Mouse (Mus musculus): ENCODE results near the gene Plet1.
A peak's percentile ranks its signal among the peaks of the same experiment; 100 is the strongest.

Gene Plet1

GRCm38 (mm10) chr9:50496151-50496505, 1.8 kb downstream of the Plet1 start:
- DNase-seq = no peak

GRCm38 (mm10) chr9:50496546-50496945, 2.2 kb downstream of the Plet1 start:
- DNase-seq = no peak

- DNase-seq = no peak
Measured at GRCm38 (mm10) chr9:50497076-50497475, 2.8 kb downstream of the Plet1 start.

GRCm38 (mm10) chr9:50497536-50497935, 3.2 kb downstream of the Plet1 start:
- DNase-seq = no peak

GRCm38 (mm10) chr9:50498815-50499214, 4.5 kb downstream of the Plet1 start:
- DNase-seq = no peak

- no peak for DNase-seq
Measured at GRCm38 (mm10) chr9:50499781-50500180, 5.5 kb downstream of the Plet1 start.

- DNase-seq = no peak
Measured at GRCm38 (mm10) chr9:50500467-50500973, 6.2 kb downstream of the Plet1 start.

GRCm38 (mm10) chr9:50500974-50501501, 6.7 kb downstream of the Plet1 start:
- DNase-seq = no peak

- DNase-seq = no peak
Measured at GRCm38 (mm10) chr9:50502949-50503348, 8.6 kb downstream of the Plet1 start.

GRCm38 (mm10) chr9:50505405-50505804, 11.1 kb downstream of the Plet1 start:
- no peak for DNase-seq

GRCm38 (mm10) chr9:50507570-50507969, 13.2 kb downstream of the Plet1 start:
- DNase-seq = peak; percentile 33

GRCm38 (mm10) chr9:50515462-50515861, 21.1 kb downstream of the Plet1 start:
- DNase-seq = no peak

GRCm38 (mm10) chr9:50518781-50519180, 24.5 kb downstream of the Plet1 start:
- no peak for DNase-seq

GRCm38 (mm10) chr9:50520748-50521147, 26.4 kb downstream of the Plet1 start:
- no peak for DNase-seq

GRCm38 (mm10) chr9:50521562-50521961, 27.2 kb downstream of the Plet1 start:
- no peak for DNase-seq

- DNase-seq = no peak
Measured at GRCm38 (mm10) chr9:50522574-50522973, 28.2 kb downstream of the Plet1 start.

GRCm38 (mm10) chr9:50524936-50525335, 30.6 kb downstream of the Plet1 start:
- no peak for DNase-seq

GRCm38 (mm10) chr9:50525585-50525984, 31.3 kb downstream of the Plet1 start:
- no peak for DNase-seq

- no peak for DNase-seq
Measured at GRCm38 (mm10) chr9:50527860-50528259, 33.5 kb downstream of the Plet1 start.

GRCm38 (mm10) chr9:50528293-50528892, 34.1 kb downstream of the Plet1 start, which contains the start of gene Pts:
Gene Pts (minus strand): TSS chr9:50528724.
- DNase-seq = peak; percentile 97

- DNase-seq = no peak
Measured at GRCm38 (mm10) chr9:50530890-50531289, 36.6 kb downstream of the Plet1 start.

- no peak for DNase-seq
Measured at GRCm38 (mm10) chr9:50533328-50533727, 39.0 kb downstream of the Plet1 start.

GRCm38 (mm10) chr9:50533791-50534190, 39.5 kb downstream of the Plet1 start:
- no peak for DNase-seq

- no peak for DNase-seq
Measured at GRCm38 (mm10) chr9:50535930-50536329, 41.6 kb downstream of the Plet1 start.

- DNase-seq = no peak
Measured at GRCm38 (mm10) chr9:50536603-50537135, 42.3 kb downstream of the Plet1 start.
